Mouse (Mus musculus) retina, embryonic 14.5 days (tissue): Measurements from ENCODE around the gene Usp21.

Experiments
- DNase-seq: peaks from one replicate; pipeline ENCODE4 v3.0.0-alpha.2; 2015; ENCODE audit warnings: low spot score

Usp21 gene

GRCm38 (mm10) chr1:171284491-171284890 lies 3.3 kb downstream of the Usp21 start:
- DNase-seq, result no peak

GRCm38 (mm10) chr1:171283188-171284160 lies 4.3 kb downstream of the Usp21 start:
- DNase-seq, result no peak

- no peak for DNase-seq
Observed at GRCm38 (mm10) chr1:171282086-171282805, 5.5 kb downstream of the Usp21 start.

- DNase-seq, result peak; percentile 81
Observed at GRCm38 (mm10) chr1:171281528-171281923, 6.3 kb downstream of the Usp21 start.

GRCm38 (mm10) chr1:171280916-171281527 lies 6.8 kb downstream of the Usp21 start, which contains the start of gene Ppox:
Gene Ppox (minus strand): TSS chr1:171281186.
- DNase-seq, result peak; percentile 96

GRCm38 (mm10) chr1:171280250-171280915 lies 7.4 kb downstream of the Usp21 start:
- no peak for DNase-seq

- DNase-seq, result no peak
Observed at GRCm38 (mm10) chr1:171279721-171280120, 8.1 kb downstream of the Usp21 start.

- no peak for DNase-seq
Observed at GRCm38 (mm10) chr1:171279012-171279705, 8.6 kb downstream of the Usp21 start.

GRCm38 (mm10) chr1:171278436-171278835 lies 9.4 kb downstream of the Usp21 start:
- DNase-seq, result no peak

GRCm38 (mm10) chr1:171277736-171278135 lies 10.1 kb downstream of the Usp21 start:
- no peak for DNase-seq

- no peak for DNase-seq
Observed at GRCm38 (mm10) chr1:171276110-171276748, 11.6 kb downstream of the Usp21 start.

- no peak for DNase-seq
Observed at GRCm38 (mm10) chr1:171275144-171275734, 12.6 kb downstream of the Usp21 start.

- no peak for DNase-seq
Observed at GRCm38 (mm10) chr1:171274171-171274570, 13.6 kb downstream of the Usp21 start.

GRCm38 (mm10) chr1:171272086-171272485 lies 15.7 kb downstream of the Usp21 start:
- no peak for DNase-seq

- DNase-seq, result no peak
Observed at GRCm38 (mm10) chr1:171271622-171272021, 16.2 kb downstream of the Usp21 start.

GRCm38 (mm10) chr1:171271196-171271595 lies 16.6 kb downstream of the Usp21 start:
- no peak for DNase-seq

- no peak for DNase-seq
Observed at GRCm38 (mm10) chr1:171270573-171270900, 17.3 kb downstream of the Usp21 start.

GRCm38 (mm10) chr1:171269848-171270572 lies 17.8 kb downstream of the Usp21 start, which contains the start of gene B4galt3:
Gene B4galt3 (plus strand): TSS chr1:171270328.
- peak; percentile 95 for DNase-seq

GRCm38 (mm10) chr1:171268341-171268740 lies 19.4 kb downstream of the Usp21 start:
- no peak for DNase-seq
